Mouse (Mus musculus): Measurements from ENCODE around the gene Ermn. TPM values are rescaled to one million over a fixed set of nuclear protein-coding genes. Genes with fewer than 3 reads are reported as not detected.

Ermn gene
- polyA plus RNA-seq (2014; fragmentation: Nextera tagmentation; extraction: Ambion mirVana), result 1.9 and 2.7 TPM in 2 replicates

DNA sequence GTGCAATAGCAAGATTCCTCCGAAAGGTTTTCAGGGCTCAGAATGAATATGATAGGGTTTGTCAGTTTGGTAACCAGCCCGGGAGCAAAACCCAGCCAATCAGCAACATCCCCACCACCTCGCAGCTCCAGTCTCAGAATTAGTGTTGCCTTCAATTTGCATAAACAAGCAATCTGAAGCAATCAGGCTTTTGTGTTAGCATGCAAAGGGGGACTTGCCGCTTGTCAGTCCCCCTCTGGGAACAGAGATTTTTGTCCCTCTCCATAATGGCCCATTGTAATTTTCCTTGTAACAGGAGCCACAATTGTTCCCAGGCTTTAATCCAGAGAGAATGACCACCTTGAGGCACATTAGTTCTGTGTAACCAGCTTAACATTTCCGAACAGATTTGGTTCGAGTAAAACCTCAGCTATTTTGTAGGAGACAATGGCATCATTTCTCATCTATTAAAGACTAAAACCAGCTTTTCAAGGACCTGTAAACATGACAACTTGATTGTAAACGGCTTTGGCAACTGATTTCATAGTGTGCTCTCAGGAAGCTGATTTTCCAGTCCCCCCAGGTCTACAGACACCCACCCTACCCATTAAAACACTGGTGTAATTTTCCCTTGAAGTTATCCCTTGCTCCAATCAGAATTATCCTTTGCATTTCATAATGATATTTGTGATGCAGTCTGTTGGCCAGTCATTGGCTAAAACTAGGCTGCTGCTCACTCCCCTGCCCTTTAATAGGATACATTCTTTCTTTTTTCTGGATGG lies at the start of gene Ermn:
Gene Ermn, minus strand, starts transcription at position 44 of the 761 bp plus-strand sequence.
- DNase-seq (ENCODE audit: low spot score) (peak; percentile 48), ATAC-seq (ENCODE audit: low read depth) (peak; percentile 85)
- Histone ChIP-seq H3K4me3 (ENCODE audit: low read depth, low read length) (no peak within 1 kb of the TSS), H3K27ac (replicated peaks; ENCODE audit: low read depth, low read length) (no peak within 1 kb of the TSS), H3K27me3 (replicated peaks; ENCODE audit: control insufficient read depth, insufficient read depth, low read length) (no peaks in the 10 kb centered on the region), H3K4me1 (ENCODE audit: control insufficient read depth, insufficient read depth, low read length) (no peaks in the 10 kb centered on the region), H3K9me3 (ENCODE audit: control insufficient read depth, low read length) (no peaks in the 10 kb centered on the region), H3K9ac (ENCODE audit: low read depth, low read length) (no peak within 1 kb of the TSS), H3K4me2 (ENCODE audit: low read depth, low read length) (no peak within 1 kb of the TSS), H3K36me3 (ENCODE audit: control insufficient read depth, insufficient read depth, low read length) (no peaks in the 10 kb centered on the region)
- WGBS, result 21% methylated on average over 7 of the region's 7 CpGs

DNA sequence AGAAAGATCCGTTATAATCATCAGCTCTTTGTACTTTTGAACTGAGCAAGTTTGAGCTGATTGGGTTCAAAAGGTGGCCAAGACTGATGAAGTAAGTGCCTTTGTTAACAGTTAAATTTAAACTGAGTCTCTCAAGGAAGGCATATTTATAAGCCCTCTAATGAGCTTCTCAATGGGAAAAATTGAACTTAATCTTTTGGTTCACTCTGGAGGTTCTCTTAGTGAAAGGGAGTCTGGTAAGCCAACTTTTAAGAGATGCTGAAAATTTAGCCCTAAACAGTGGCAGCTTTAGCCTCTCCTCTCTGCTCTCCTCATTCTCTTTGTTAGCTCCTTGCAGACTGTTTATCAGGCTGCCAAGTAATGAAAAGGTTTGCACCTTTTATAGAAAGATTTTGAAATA lies 42.2 kb upstream of the Ermn start:
- Histone ChIP-seq H3K36me3 (ENCODE audit: control insufficient read depth, insufficient read depth, low read length) (no peaks in the 10 kb centered on the region), H3K9me3 (ENCODE audit: control insufficient read depth, low read length) (no peaks in the 10 kb centered on the region), H3K27ac (replicated peaks; ENCODE audit: low read depth, low read length) (no peak overlapping the region), H3K4me2 (ENCODE audit: low read depth, low read length) (no peak overlapping the region), H3K27me3 (replicated peaks; ENCODE audit: control insufficient read depth, insufficient read depth, low read length) (no peaks in the 10 kb centered on the region), H3K4me3 (ENCODE audit: low read depth, low read length) (no peak overlapping the region), H3K4me1 (ENCODE audit: control insufficient read depth, insufficient read depth, low read length) (no peaks in the 10 kb centered on the region), H3K9ac (ENCODE audit: low read depth, low read length) (no peak overlapping the region)
- ATAC-seq (ENCODE audit: low read depth), result no peak
- no peak for DNase-seq (ENCODE audit: low spot score)
- 68% methylated on average over 1 of the region's 1 CpGs for WGBS

GRCm38 (mm10) chr2:58086420-58086819 lies 33.8 kb upstream of the Ermn start:
- no peaks in the 10 kb centered on the region for H3K36me3 ChIP-seq (ENCODE audit: control insufficient read depth, insufficient read depth, low read length)
- WGBS, result 73% methylated on average over 1 of the region's 1 CpGs
- H3K4me2 ChIP-seq (ENCODE audit: low read depth, low read length), result no peak overlapping the region
- no peak overlapping the region for H3K27ac ChIP-seq (replicated peaks; ENCODE audit: low read depth, low read length)
- H3K4me1 ChIP-seq (ENCODE audit: control insufficient read depth, insufficient read depth, low read length), result no peaks in the 10 kb centered on the region
- H3K27me3 ChIP-seq (replicated peaks; ENCODE audit: control insufficient read depth, insufficient read depth, low read length), result no peaks in the 10 kb centered on the region
- no peak overlapping the region for H3K4me3 ChIP-seq (ENCODE audit: low read depth, low read length)
- DNase-seq (ENCODE audit: low spot score) (no peak), ATAC-seq (ENCODE audit: low read depth) (no peak)
- H3K9me3 ChIP-seq (ENCODE audit: control insufficient read depth, low read length), result no peaks in the 10 kb centered on the region
- H3K9ac ChIP-seq (ENCODE audit: low read depth, low read length), result no peak overlapping the region

GRCm38 (mm10) chr2:58079849-58080248 lies 27.2 kb upstream of the Ermn start:
- WGBS, result 45% methylated on average over 1 of the region's 1 CpGs
- no peak overlapping the region for H3K27ac ChIP-seq (replicated peaks; ENCODE audit: low read depth, low read length)
- H3K4me2 ChIP-seq (ENCODE audit: low read depth, low read length), result no peak overlapping the region
- no peaks in the 10 kb centered on the region for H3K9me3 ChIP-seq (ENCODE audit: control insufficient read depth, low read length)
- H3K27me3 ChIP-seq (replicated peaks; ENCODE audit: control insufficient read depth, insufficient read depth, low read length), result no peaks in the 10 kb centered on the region
- H3K9ac ChIP-seq (ENCODE audit: low read depth, low read length), result no peak overlapping the region
- H3K4me3 ChIP-seq (ENCODE audit: low read depth, low read length), result no peak overlapping the region
- ATAC-seq (ENCODE audit: low read depth) (no peak), DNase-seq (ENCODE audit: low spot score) (no peak)
- H3K4me1 ChIP-seq (ENCODE audit: control insufficient read depth, insufficient read depth, low read length), result no peaks in the 10 kb centered on the region
- no peaks in the 10 kb centered on the region for H3K36me3 ChIP-seq (ENCODE audit: control insufficient read depth, insufficient read depth, low read length)

GRCm38 (mm10) chr2:58055383-58055782 lies 2.7 kb upstream of the Ermn start:
- H3K4me1 ChIP-seq (ENCODE audit: control insufficient read depth, insufficient read depth, low read length), result no peaks in the 10 kb centered on the region
- ATAC-seq (ENCODE audit: low read depth) (no peak), DNase-seq (ENCODE audit: low spot score) (peak; percentile 56)
- H3K36me3 ChIP-seq (ENCODE audit: control insufficient read depth, insufficient read depth, low read length), result no peaks in the 10 kb centered on the region
- no peak overlapping the region for H3K27ac ChIP-seq (replicated peaks; ENCODE audit: low read depth, low read length)
- no peaks in the 10 kb centered on the region for H3K27me3 ChIP-seq (replicated peaks; ENCODE audit: control insufficient read depth, insufficient read depth, low read length)
- no peak overlapping the region for H3K4me2 ChIP-seq (ENCODE audit: low read depth, low read length)
- no peaks in the 10 kb centered on the region for H3K9me3 ChIP-seq (ENCODE audit: control insufficient read depth, low read length)
- H3K9ac ChIP-seq (ENCODE audit: low read depth, low read length), result no peak overlapping the region
- no peak overlapping the region for H3K4me3 ChIP-seq (ENCODE audit: low read depth, low read length)

DNA sequence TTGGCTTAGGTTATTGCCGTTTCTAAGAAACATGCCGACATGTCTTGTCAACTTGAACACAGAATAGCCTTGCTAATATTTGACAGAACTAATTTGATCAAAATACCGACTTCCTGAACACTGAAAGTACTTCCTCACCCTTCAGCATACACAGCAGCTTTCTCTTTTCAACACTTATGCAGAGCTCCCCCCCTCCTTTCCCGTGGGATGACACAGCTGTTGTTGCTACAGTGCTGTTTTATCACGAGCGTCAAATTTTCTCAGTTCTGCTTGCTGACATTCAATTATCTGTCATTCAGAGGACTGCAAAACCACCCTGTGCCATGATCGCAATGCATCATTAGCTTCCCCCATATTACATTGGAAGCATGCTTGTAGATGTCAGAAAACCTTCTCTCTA lies 10.8 kb downstream of the Ermn start:
- Histone ChIP-seq H3K9me3 (ENCODE audit: control insufficient read depth, low read length) (no peaks in the 10 kb centered on the region), H3K27me3 (replicated peaks; ENCODE audit: control insufficient read depth, insufficient read depth, low read length) (no peaks in the 10 kb centered on the region), H3K4me1 (ENCODE audit: control insufficient read depth, insufficient read depth, low read length) (no peaks in the 10 kb centered on the region), H3K9ac (ENCODE audit: low read depth, low read length) (no peak overlapping the region), H3K27ac (replicated peaks; ENCODE audit: low read depth, low read length) (no peak overlapping the region), H3K36me3 (ENCODE audit: control insufficient read depth, insufficient read depth, low read length) (no peaks in the 10 kb centered on the region), H3K4me3 (ENCODE audit: low read depth, low read length) (no peak overlapping the region), H3K4me2 (ENCODE audit: low read depth, low read length) (no peak overlapping the region)
- peak; percentile 48 for DNase-seq (ENCODE audit: low spot score)
- 51% methylated on average over 7 of the region's 7 CpGs for WGBS
- no peak for ATAC-seq (ENCODE audit: low read depth)

- Histone ChIP-seq H3K9ac (ENCODE audit: low read depth, low read length) (no peak overlapping the region), H3K4me2 (ENCODE audit: low read depth, low read length) (no peak overlapping the region), H3K27ac (replicated peaks; ENCODE audit: low read depth, low read length) (no peak overlapping the region), H3K36me3 (ENCODE audit: control insufficient read depth, insufficient read depth, low read length) (no peaks in the 10 kb centered on the region), H3K4me3 (ENCODE audit: low read depth, low read length) (no peak overlapping the region), H3K9me3 (ENCODE audit: control insufficient read depth, low read length) (no peaks in the 10 kb centered on the region), H3K4me1 (ENCODE audit: control insufficient read depth, insufficient read depth, low read length) (no peaks in the 10 kb centered on the region), H3K27me3 (replicated peaks; ENCODE audit: control insufficient read depth, insufficient read depth, low read length) (no peaks in the 10 kb centered on the region)
- no peak for ATAC-seq (ENCODE audit: low read depth)
- no peak for DNase-seq (ENCODE audit: low spot score)
- 85% methylated on average over 2 of the region's 2 CpGs for WGBS
Observed at GRCm38 (mm10) chr2:58036926-58037325, 15.7 kb downstream of the Ermn start.

DNA sequence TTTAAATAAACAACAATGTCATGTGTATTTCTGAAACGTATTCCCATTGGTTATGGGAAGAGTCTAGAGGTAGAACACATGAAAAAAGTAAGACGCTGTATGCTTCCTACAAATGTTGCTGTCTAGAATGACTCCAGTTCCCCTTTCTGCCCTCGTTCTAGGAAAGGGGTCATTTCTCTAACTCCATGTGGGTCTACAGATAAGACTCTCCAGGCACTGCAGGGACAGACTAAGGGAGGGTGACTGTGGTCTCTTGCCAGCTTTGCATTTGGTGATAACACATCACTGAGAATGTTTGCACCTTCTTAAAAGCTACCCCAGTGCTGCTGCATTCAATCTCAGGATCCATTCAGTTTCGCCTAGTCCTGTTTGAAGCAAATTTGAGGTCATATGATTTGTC lies 17.0 kb downstream of the Ermn start:
- Histone ChIP-seq H3K4me3 (ENCODE audit: low read depth, low read length) (no peak overlapping the region), H3K4me2 (ENCODE audit: low read depth, low read length) (no peak overlapping the region), H3K4me1 (ENCODE audit: control insufficient read depth, insufficient read depth, low read length) (no peaks in the 10 kb centered on the region), H3K36me3 (ENCODE audit: control insufficient read depth, insufficient read depth, low read length) (no peaks in the 10 kb centered on the region), H3K27me3 (replicated peaks; ENCODE audit: control insufficient read depth, insufficient read depth, low read length) (no peaks in the 10 kb centered on the region), H3K9ac (ENCODE audit: low read depth, low read length) (no peak overlapping the region), H3K27ac (replicated peaks; ENCODE audit: low read depth, low read length) (no peak overlapping the region), H3K9me3 (ENCODE audit: control insufficient read depth, low read length) (no peaks in the 10 kb centered on the region)
- DNase-seq (ENCODE audit: low spot score), result no peak
- WGBS, result 77% methylated on average over 4 of the region's 4 CpGs
- no peak for ATAC-seq (ENCODE audit: low read depth)

- H3K27ac ChIP-seq (replicated peaks; ENCODE audit: low read depth, low read length), result no peak overlapping the region
- no peaks in the 10 kb centered on the region for H3K4me1 ChIP-seq (ENCODE audit: control insufficient read depth, insufficient read depth, low read length)
- H3K4me2 ChIP-seq (ENCODE audit: low read depth, low read length), result no peak overlapping the region
- H3K9me3 ChIP-seq (ENCODE audit: control insufficient read depth, low read length), result no peaks in the 10 kb centered on the region
- no peaks in the 10 kb centered on the region for H3K36me3 ChIP-seq (ENCODE audit: control insufficient read depth, insufficient read depth, low read length)
- DNase-seq (ENCODE audit: low spot score) (no peak), ATAC-seq (ENCODE audit: low read depth) (no peak)
- no peak overlapping the region for H3K4me3 ChIP-seq (ENCODE audit: low read depth, low read length)
- no peaks in the 10 kb centered on the region for H3K27me3 ChIP-seq (replicated peaks; ENCODE audit: control insufficient read depth, insufficient read depth, low read length)
- 85% methylated on average over 3 of the region's 3 CpGs for WGBS
- H3K9ac ChIP-seq (ENCODE audit: low read depth, low read length), result no peak overlapping the region
Observed at GRCm38 (mm10) chr2:58031431-58031830, 21.2 kb downstream of the Ermn start.
